Mouse (Mus musculus): ENCODE data around the gene Gm10118. TPM values are rescaled to one million over a fixed set of nuclear protein-coding genes. Genes with fewer than 3 reads are reported as not detected.

Gene Gm10118
- 1 to 10 TPM; 2.0 to 2.4 TPM for total RNA-seq (2021)
- long read RNA-seq: 0 reads

DNA sequence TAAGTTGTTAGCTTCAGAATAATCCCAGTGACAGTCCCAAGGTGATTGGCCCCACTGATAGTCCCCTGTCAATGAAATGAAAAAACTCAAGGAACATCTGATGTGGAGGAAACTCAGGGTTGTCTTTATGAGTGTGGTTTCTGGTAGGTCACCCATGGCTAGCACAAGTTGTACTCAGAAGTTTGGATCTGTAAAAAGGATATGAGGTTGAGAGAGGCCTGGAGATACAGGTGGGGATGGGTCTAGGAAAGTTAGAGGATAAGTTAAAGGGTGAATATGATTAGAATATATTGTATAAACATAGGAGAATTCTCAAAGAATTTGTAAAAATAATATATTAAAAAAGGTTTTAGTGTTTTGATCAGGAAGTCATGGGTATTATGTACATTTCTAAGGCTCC, at the start of gene Gm10118:
Gene Gm10118, minus strand, starts transcription at position 101 of the 400 bp plus-strand sequence.
- no peak for DNase-seq (ENCODE audit: low spot score in 2 of 2)

DNA sequence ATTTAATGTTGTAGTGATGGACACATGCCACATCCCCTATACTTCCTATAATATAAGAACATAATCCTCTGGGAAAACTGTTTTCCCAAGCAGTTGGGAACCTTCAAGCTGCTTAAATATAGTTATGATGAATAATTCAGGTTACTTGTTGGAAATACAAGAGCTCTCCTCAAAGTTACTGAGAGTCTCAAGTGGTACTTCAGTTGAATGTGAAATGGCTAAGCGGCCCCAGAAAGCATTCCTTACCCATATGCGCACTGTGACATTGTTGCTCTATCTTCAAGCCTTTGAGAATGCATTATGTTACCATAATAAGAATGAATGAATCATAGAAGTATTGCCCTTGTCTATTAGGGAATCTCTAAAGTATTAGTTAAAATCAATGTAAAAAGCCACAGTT, 45.1 kb upstream of the Gm10118 start:
- no peak for DNase-seq (ENCODE audit: low spot score in 2 of 2)

DNA sequence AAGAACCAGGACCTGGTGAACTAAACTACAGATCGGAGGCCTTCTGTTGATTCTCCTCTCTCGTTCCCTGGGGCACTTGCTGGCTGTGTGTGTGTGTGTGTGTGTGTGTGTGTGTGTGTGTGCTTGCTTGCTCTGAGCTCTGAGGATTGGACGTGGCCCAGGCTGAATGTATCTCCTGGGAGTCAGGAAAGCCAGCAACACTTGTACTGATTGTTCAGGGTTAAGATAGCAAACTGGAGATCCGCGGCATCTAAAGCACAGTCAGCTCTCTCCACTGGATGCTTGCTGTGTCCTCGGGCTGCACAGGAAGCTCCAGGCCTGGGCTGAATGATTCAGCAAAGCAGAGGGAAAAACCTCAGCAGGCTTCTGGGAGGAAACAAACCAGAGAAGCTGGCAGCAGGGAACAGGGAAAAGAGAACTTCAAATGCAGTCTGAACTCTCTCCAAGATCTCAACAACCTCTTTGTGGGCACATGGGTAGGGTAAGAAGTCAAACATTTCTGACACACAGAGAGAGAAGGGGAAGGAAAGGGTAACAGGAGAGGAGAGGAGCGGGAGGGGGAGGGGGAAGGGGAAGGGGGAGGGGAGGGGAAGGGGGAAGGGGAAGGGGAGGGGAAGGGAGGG, 27.2 kb upstream of the Gm10118 start:
- peak; percentile 18 to 22 for DNase-seq (ENCODE audit: low spot score in 2 of 2)

DNA sequence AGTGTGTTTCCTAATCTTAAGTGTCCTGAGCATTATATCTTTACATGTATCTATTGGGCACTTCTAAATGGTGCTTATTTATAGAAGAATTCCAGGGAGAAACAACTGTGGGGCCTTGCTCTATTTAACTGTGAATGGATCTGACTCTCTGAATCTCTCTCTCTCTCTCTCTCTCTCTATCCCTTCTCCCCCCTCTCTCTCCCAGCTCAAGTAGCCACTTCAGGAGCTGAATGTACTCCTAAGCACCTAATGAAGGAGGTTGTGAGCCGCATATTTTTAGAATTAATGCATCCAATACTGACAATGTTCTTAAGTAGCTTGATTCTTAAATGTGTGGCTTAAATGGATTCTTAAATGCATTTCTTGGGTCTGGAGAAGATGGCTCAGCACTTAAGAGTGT, 24.2 kb upstream of the Gm10118 start:
- no peak for DNase-seq (ENCODE audit: low spot score in 2 of 2)

DNA sequence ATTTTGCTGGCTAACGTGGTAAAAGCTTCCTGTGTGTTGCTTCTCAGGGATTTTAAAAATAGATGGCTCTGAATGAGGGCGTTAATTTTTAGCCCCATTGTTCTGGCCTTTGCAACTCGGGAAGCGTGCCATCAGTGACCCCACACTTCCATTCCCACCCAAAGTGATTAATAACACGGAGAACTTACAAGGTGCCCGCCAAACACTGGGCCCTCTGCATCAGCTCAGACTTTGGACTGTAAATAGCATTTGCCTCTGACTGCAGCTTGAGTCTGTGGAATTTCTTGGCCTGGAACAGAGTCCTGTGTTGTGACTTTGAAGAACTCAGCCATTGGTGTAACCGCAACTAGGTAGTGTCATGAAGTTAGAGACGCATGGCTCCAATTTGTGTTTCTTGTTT, 23.6 kb upstream of the Gm10118 start:
- no peak for DNase-seq (ENCODE audit: low spot score in 2 of 2)

DNA sequence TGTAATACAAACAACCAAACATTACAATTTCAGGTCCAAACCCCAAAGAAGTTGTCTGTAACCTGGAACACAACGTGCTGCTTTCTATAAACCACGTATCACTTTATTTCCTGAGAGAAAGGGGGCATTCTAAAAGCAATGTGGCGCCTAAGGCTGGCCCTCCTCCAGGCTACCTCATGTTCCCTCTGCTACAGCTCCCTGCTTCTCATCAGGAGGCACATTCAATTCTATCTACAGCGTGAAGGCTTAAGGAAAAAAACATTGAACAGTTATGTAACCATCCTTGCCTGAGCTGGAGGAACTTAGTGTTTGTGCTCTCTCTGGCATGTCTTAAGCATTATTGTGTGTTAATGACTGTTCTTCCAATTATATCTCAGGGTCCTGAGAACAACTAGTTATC, 20.0 kb upstream of the Gm10118 start:
- DNase-seq (ENCODE audit: low spot score in 2 of 2): no peak

DNA sequence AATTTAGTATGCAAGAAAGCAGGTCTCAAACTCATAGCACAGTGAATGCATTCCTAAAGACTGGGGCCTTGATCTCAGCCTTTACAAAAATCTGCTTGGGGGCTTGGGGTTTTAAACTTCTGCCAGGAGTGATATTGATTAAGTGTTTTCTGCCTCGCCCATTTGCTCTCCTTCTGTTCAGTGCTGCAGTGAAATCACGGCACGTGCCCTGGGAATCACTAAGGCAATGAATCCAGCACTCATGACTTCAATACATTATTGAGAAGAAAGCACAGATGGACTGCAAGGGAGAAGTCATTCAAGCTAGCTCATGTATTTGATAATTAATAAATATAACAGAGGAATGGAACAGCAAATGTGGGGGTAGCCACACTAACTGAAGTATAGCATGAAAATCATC, 18.3 kb upstream of the Gm10118 start:
- DNase-seq (ENCODE audit: low spot score in 2 of 2): no peak

DNA sequence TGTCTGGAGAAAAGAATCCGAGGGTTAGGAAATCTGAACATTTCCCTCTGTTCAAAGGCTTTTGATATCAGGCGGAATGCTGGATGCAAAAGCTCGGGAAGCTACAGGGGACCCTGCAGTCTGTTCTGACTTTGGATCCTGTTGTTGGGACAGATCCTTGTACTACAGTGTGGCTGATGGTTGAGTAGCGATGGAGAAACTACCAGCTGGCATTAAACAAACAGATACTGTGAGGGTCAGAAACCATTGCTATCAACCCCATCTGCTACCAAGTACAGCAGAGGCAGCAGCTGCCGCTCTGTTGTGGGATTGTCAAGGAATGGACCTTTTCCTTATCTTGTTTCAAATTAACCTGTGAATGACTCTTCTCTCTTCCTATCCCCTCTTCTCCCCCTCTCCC, 6.7 kb upstream of the Gm10118 start:
- no peak for DNase-seq (ENCODE audit: low spot score in 2 of 2)

DNA sequence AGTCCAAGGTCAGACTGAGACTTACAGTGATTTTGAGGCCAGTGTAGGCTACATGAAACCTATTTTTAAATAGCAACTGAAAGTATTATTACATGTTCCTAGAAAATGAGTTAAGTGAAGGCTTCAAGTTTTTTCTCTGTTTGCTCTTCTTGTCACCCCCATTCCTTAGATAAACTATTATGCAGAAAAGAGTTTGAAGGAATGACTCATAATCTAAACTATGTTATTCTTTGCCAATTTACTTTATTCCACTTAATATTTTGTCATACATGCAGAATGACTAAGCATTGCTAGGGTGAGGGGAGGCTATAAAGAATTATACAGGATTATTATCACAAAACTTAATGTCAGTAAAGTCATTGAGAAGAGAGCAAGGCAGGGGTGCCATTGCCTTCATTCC, 18.4 kb downstream of the Gm10118 start:
- no peak for DNase-seq (ENCODE audit: low spot score in 2 of 2)

DNA sequence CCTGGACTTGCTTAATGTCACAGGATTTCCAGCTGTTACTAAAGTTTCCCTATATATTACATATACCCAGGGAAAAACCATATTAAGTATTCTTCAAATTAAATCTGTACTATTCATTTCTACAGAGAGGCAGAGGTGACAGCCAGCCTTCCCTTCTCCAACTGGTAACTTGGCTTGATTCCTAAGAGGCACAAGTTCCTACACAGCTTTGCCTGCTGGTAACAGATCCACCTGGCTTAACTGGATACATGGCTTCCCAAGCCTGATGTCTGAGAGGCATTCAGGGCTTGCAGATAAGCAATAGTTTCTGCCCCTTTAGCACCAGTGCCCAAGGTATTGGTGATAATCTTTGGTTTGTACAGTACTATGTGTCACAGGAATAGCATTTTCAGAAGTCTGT, 27.3 kb downstream of the Gm10118 start:
- DNase-seq (ENCODE audit: low spot score in 2 of 2): no peak

DNA sequence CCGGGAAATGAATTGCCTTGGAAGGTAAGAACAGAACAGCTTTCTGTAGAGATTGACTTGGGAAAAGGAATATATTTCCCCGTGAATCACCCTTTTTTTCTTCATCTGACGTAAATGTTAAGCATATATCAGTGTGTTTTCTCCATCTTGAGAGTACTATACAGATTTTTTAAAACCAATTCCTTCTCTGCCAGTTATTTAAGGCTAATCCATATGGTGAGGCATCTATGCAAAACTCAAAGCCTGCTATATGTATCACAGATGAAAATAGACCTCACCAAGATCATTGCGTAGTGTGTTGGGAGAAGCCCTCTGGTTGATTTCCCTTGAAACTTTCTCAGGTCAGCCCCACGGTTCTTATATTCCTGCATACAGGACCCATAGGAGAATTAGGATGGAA, 32.6 kb downstream of the Gm10118 start:
- no peak for DNase-seq (ENCODE audit: low spot score in 2 of 2)

DNA sequence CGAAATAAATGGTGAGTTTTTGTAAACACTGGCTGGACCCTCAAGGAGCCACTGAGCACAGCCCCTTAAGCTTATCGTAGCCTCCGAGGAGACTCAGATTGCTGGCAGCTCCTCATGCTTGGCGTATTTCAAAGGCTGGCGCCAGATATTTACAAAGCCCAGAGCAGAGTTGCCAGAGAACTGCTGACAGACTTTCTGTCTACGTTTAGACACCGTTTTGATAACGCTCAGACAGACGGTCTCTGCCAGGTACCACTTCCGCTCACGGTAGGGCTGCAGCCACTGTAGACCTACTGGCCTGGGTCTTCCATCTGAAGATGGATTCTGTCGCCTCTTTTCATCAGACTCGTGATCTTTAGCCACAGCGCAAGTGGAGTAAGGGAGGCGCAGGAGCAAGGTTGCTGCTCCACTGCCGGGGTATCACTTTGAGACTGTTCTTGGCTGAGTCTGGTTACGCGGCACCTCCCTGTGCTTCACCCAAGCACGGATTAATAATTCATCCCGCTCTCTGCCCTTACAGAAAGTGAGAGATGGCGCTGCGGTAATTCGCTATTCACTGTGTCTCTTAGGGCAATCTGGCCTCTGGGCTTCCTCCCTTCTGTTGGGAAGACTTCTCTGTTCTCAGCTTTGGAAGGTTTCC, 40.7 kb downstream of the Gm10118 start:
- DNase-seq (ENCODE audit: low spot score in 2 of 2): peak; percentile 16 to 22

DNA sequence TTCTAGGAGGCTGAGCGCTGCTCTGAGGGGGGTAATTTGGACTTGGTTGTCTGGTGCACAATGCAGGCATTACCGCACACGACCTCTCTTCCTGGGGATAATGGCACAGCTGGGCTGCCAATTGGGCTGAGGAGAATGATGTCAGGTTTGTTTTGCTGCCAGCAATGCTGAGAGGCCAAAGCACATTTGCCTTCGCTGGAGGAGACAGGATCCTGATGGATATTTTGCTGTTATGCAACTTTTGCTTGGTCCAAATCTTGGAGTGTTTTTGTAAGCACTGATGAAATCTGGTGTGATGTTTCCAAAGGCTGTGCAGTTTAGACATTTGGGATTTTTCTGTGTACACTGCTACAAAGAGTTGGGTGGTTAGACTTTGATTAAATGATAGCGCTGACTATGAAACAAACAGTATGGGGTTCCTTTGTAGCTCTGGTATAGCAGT, 46.8 kb downstream of the Gm10118 start:
- peak; percentile 27 to 37 for DNase-seq (ENCODE audit: low spot score in 2 of 2)

Other genes with a start within 250 kb of the Gm10118 start
- gene Lrrtm3, start 162.8 kb upstream of the Gm10118 start, total RNA-seq (2021): 10 to 100 TPM; 19.4 to 26.8 TPM